ENCODE assay signal across 10 mouse cellular contexts in genomic region chr6:140481701-140482460, GRCm38 (mm10). TPM values are rescaled to one million over a fixed set of nuclear protein-coding genes. Genes with fewer than 3 reads are reported as not detected.
A peak's percentile ranks its signal among the peaks of the same experiment; 100 is the strongest.
DNase-seq lines count a peak whose midpoint lies in the region; ATAC-seq lines count a peak whose summit lies in the region.
"Had no signal": no experiment of that assay in that cellular context is flagged by ENCODE, and none has a peak within 500 bp of the region (broad histone marks: within the 10 kb centered on the region; RNA-seq: fewer than 3 reads in every experiment).

No protein-coding gene starts in this region.

- no peak overlapping the region for H3K4me2 ChIP-seq in kidney, embryonic 15.5 days
- H3K4me2 ChIP-seq: embryonic facial prominence, embryonic 13.5 days; limb, embryonic 15.5 days had no signal

- H3K9me3 ChIP-seq in kidney, embryonic 15.5 days (replicated peaks): no peaks in the 10 kb centered on the region
- H3K9me3 ChIP-seq: embryonic facial prominence, embryonic 13.5 days; limb, embryonic 15.5 days had no signal

- H3K4me3 ChIP-seq in kidney, embryonic 15.5 days (replicated peaks): no peak overlapping the region
- H3K4me3 ChIP-seq: embryonic facial prominence, embryonic 13.5 days; limb, embryonic 15.5 days had no signal

- no peak overlapping the region for H3K9ac ChIP-seq in kidney, embryonic 15.5 days
- H3K9ac ChIP-seq: embryonic facial prominence, embryonic 13.5 days; limb, embryonic 15.5 days had no signal

- no peaks in the 10 kb centered on the region for H3K27me3 ChIP-seq in kidney, embryonic 15.5 days
- H3K27me3 ChIP-seq: embryonic facial prominence, embryonic 13.5 days; limb, embryonic 15.5 days had no signal

- DNase-seq in layer of hippocampus, adult 11-12 months (ENCODE audit: low spot score): peak; percentile 82
- DNase-seq in layer of hippocampus, postnatal 36 days: no peak
- DNase-seq in adrenal gland, adult 18-20 months (ENCODE audit: low spot score in 2 of 2): peak; percentile 82 to 86
- DNase-seq in gastrocnemius, postnatal 10 days: peak; percentile 67
- DNase-seq in ovary, postnatal 14 days (ENCODE audit: low spot score): peak; percentile 22
- no peak for DNase-seq in spleen, postnatal 36 days (ENCODE audit: low spot score in 2 of 2)

- no peak for ATAC-seq in kidney, embryonic 15.5 days (replicated peaks; ENCODE audit: low FRiP score)
- no peak for ATAC-seq in megakaryocyte-erythroid progenitor cell, adult 5-6 weeks (replicated peaks; ENCODE audit: low FRiP score, low TSS enrichment, poor library complexity, severe bottlenecking)

- no peaks in the 10 kb centered on the region for H3K36me3 ChIP-seq in kidney, embryonic 15.5 days
- H3K36me3 ChIP-seq: embryonic facial prominence, embryonic 13.5 days; limb, embryonic 15.5 days had no signal

- 65% methylated on average over 7 of the region's 7 CpGs for WGBS in kidney, embryonic 15.5 days

- peaks cover 16% of the 10 kb centered on the region for H3K4me1 ChIP-seq in kidney, embryonic 15.5 days

- H3K27ac ChIP-seq in kidney, embryonic 15.5 days: 0 out of 2 replicates have a peak overlapping the region, but pooled peaks have one; percentile 34
- H3K27ac ChIP-seq: embryonic facial prominence, embryonic 13.5 days; limb, embryonic 15.5 days had no signal

RNA-seq across cellular contexts. Expression of gene Plekha5, which starts 58.0 kb away (rescaled TPM):
- total RNA-seq in layer of hippocampus, postnatal 36 days (2021): 100 to 1,000 TPM in 1 of 2 experiments, 10 to 100 TPM in 1; 98.9 to 118 TPM
- 10 to 100 TPM; 17.5 to 28.1 TPM for total RNA-seq in adrenal gland, adult 18-20 months (2021)
- total RNA-seq in gastrocnemius, postnatal 10 days (2021): 10 to 100 TPM; 20.0 to 23.4 TPM
- polyA plus RNA-seq in kidney, embryonic 15.5 days (2015; fragmentation: Nextera tagmentation; extraction: Ambion mirVana): 48.4 and 50.1 TPM in 2 replicates
- 8.8 and 14.2 TPM in 2 replicates for total RNA-seq in megakaryocyte-erythroid progenitor cell, adult 5-6 weeks (2014; fragmentation: Nextera tagmentation)
- 2.9 and 12.2 TPM in 2 replicates for total RNA-seq in megakaryocyte-erythroid progenitor cell, adult 5-6 weeks (2017)

Comparison
In these comparisons a context has a peak if more than half of its experiments do, and no peak if none do; other contexts are left out.
1. DNase-seq: peak in layer of hippocampus, adult 11-12 months (single experiment), adrenal gland, adult 18-20 months (2 of 2), gastrocnemius, postnatal 10 days (single experiment) and ovary, postnatal 14 days (single experiment); none in layer of hippocampus, postnatal 36 days (0 of 2) and spleen, postnatal 36 days (0 of 2).